Mouse (Mus musculus): ENCODE data around the gene Stard9.

- TF ChIP-seq POLR2A (IDR thresholded peaks at IDR 0.05; ENCODE audit: borderline replicate concordance, extremely low read depth, low read depth, low read length): no peak
- TF ChIP-seq CTCF (IDR thresholded peaks at IDR 0.05; ENCODE audit: insufficient read depth, low read length): no peak
These were observed 27.8 kb downstream of the Stard9 start for GRCm38 (mm10) chr2:120656711-120657110.

All from lung, adult 2 months (tissue).